Mouse (Mus musculus) limb, embryonic 10.5 days (tissue): ENCODE results near the gene Vwc2. TPM values are rescaled to one million over a fixed set of nuclear protein-coding genes. Genes with fewer than 3 reads are reported as not detected.

Experiments
- DNase-seq: peaks from one replicate; pipeline ENCODE4 v3.0.0-alpha.2; 2017; ENCODE audit warnings: low spot score
- H3K27ac ChIP-seq: fragments of 300-500 bp; sonication (generic); 2 replicates; pipeline ENCODE4 v1.5.1; 2016; ENCODE audit warnings: mild to moderate bottlenecking
- H3K27me3 ChIP-seq: fragments of 300-500 bp; sonication (generic); 2 replicates; pipeline ENCODE4 v1.6.1; 2016; ENCODE audit warnings: low read depth, mild to moderate bottlenecking; ENCODE audit not compliant: poor library complexity, severe bottlenecking
- H3K36me3 ChIP-seq: fragments of 300-500 bp; sonication (generic); 2 replicates; pipeline ENCODE4 v1.6.1; 2016; ENCODE audit warnings: mild to moderate bottlenecking, moderate library complexity
- H3K4me1 ChIP-seq: fragments of 300-500 bp; sonication (generic); 2 replicates; pipeline ENCODE4 v1.6.1; 2016
- H3K4me3 ChIP-seq: fragments of 300-500 bp; sonication (generic); 2 replicates; pipeline ENCODE4 v1.5.1; 2016; ENCODE audit warnings: mild to moderate bottlenecking, moderate library complexity
- H3K9me3 ChIP-seq: fragments of 300-500 bp; sonication (generic); replicated peaks from 2 replicates; pipeline ENCODE4 v1.6.1; 2016; ENCODE audit warnings: mild to moderate bottlenecking
- WGBS: fragments of 180-500 bp; shearing (Covaris S2); methylation state at CpG from one replicate; pipeline ENCODE4 v1.1.7; 2016; 5-methylcytosine and 5-hydroxymethylcytosine counted together
- polyA plus RNA-seq: library from polyadenylated mRNA; unstranded; fragments of >200 nt; fragmentation: Nextera tagmentation; extraction: Ambion mirVana; gene quantifications from 2 replicates; pipeline ENCODE4 v1.2.1, GENCODE M21; 2016

Gene Vwc2
- polyA plus RNA-seq, 1 experiment from 2014 or later: 0.06 TPM

DNA sequence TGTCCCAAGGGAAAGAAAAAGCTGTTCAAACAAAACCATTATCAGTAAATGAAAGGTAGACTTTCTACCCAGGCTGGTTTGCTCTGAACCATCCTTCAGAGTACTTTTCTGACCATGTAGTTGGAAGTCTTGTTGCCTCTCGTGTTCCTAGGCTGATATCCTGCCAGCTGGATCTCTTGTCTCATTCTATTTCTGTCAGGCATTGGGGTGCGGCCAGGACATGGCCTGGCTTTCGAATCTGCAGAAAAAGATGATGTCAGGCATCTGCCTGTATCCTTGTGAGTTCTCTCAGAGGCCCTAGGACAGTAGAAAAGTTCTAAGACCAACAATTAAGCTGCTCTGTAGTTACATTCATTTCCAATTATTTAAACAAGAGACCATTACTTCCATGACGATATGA is 8.8 kb downstream of the Vwc2 start:
- Histone ChIP-seq H3K9me3 (no peaks in the 10 kb centered on the region), H3K4me3 (no peak overlapping the region), H3K27me3 (peaks cover 9% of the 10 kb centered on the region), H3K36me3 (no peaks in the 10 kb centered on the region), H3K27ac (no peak overlapping the region), H3K4me1 (no peaks in the 10 kb centered on the region)
- no peak for DNase-seq
- WGBS: 86% methylated on average over 4 of the region's 4 CpGs

DNA sequence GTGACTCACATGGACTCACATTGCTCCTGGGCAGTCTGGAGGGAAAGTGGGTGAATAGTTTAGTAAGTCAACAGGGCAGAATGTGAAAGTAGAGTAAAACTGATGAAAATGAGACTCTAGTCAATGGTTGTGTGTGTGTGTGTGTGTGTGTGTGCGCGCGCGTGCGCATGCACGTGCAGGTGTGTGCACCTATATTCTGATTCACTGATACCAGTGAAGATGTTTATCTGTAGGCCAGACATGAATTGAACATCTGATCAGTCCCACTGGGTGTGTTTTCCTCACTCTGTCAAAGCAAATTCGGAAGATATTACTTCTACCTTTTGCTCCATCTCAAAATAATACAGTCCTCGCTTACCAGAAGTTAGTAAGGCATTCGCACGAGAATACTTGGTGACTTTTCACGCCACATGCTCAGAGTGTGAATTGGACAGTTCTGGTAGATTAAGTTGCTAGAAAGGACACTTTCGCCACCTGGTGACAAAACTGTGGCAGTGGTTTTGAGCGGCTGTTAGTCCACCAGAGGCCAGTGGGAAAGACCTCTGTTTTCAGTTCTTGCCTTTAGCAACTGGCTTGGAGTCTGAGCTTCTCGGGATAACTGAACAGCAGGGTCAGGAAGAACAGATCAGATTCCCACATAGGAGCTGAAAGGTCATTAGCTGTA is 17.5 kb downstream of the Vwc2 start:
- 65% methylated on average over 14 of the region's 14 CpGs for WGBS
- Histone ChIP-seq H3K36me3 (no peaks in the 10 kb centered on the region), H3K27me3 (no peaks in the 10 kb centered on the region), H3K4me1 (no peaks in the 10 kb centered on the region), H3K27ac (no peak overlapping the region), H3K4me3 (no peak overlapping the region), H3K9me3 (no peaks in the 10 kb centered on the region)
- DNase-seq: peak; percentile 47

DNA sequence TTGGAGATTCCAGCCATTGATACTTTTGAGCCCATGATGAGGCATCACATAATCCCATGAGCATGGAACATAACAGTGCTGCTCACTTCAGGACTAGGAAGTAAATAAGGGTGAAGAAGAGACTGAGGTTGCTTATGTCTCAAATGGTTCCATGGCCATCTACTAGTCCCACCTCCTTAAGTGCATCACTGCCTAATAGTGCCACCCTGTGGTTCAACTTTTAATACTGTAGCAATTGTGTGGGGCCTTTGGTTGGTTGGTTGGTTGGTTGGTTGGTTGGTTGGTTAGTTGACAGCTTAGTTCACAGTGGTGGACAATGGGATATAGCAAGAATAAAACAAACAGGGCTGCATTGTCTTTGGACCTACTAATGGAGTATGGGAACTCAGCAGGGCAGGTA is 26.6 kb downstream of the Vwc2 start:
- Histone ChIP-seq H3K27ac (no peak overlapping the region), H3K36me3 (no peaks in the 10 kb centered on the region), H3K4me3 (no peak overlapping the region), H3K9me3 (no peaks in the 10 kb centered on the region), H3K4me1 (no peaks in the 10 kb centered on the region), H3K27me3 (no peaks in the 10 kb centered on the region)
- DNase-seq: no peak

DNA sequence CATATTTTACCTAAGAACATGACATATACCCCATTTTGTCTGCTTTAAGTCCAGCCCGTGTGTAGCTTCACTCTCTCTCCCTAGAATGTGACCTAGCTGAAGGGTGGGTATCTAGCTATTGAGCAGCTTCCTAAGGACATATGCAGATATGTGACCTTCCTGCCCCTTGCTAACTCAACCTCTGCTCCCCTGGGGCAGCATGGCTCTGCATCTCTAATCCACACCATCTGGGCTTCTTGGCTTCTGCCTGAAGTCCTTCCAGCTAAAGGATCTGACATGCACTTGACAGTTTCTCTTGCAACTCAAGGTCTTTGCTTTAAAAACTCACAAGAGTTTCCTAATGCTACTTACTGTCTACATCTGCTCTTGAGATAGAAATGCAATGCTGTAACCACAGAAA is 38.7 kb downstream of the Vwc2 start:
- H3K27me3 ChIP-seq: no peaks in the 10 kb centered on the region
- 52% methylated on average over 1 of the region's 1 CpGs for WGBS
- H3K4me3 ChIP-seq: no peak overlapping the region
- DNase-seq: no peak
- H3K4me1 ChIP-seq: no peaks in the 10 kb centered on the region
- H3K27ac ChIP-seq: no peak overlapping the region
- H3K36me3 ChIP-seq: no peaks in the 10 kb centered on the region
- H3K9me3 ChIP-seq: no peaks in the 10 kb centered on the region

DNA sequence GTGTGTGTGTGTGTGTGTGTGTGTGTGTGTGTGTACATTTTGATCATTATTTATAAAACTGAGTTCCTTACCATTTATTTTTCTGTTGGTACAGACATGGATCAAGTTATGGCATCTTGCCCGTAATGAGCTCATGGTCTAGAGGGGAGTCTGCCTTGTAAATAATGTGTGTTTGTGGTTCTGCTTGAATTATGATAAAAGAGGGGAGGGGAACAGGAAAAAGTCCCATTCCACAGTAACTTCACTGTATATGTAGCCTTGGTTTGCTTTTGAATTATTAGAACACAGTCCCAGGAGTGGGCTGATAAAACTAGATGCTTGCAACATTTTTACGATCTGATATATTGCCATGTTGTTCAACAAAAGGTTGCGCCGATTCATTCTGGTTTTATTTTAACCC is 57.4 kb downstream of the Vwc2 start:
- Histone ChIP-seq H3K36me3 (no peaks in the 10 kb centered on the region), H3K27me3 (no peaks in the 10 kb centered on the region), H3K4me3 (no peak overlapping the region), H3K9me3 (no peaks in the 10 kb centered on the region), H3K4me1 (no peaks in the 10 kb centered on the region), H3K27ac (no peak overlapping the region)
- WGBS: 93% methylated on average over 4 of the region's 4 CpGs
- no peak for DNase-seq

DNA sequence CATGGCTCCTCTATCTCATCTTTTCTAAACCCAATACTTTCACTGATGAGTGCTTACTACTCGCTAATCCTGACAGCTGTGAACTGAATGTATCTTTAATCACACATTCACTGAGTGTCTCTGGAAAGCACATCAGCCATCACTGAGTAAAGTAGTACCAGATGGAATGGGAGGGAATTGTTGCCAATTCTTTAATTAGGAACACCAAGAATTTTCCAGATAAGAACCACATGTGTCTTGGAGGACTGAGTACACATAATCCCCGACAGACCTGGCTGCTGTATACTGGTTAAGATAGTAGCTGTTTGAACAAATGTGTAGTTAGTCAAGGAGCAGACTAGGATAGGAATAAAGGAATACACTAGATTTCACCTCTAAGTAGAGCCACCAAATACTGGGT is 61.2 kb downstream of the Vwc2 start:
- Histone ChIP-seq H3K27ac (no peak overlapping the region), H3K9me3 (no peaks in the 10 kb centered on the region), H3K36me3 (no peaks in the 10 kb centered on the region), H3K4me3 (no peak overlapping the region), H3K4me1 (no peaks in the 10 kb centered on the region), H3K27me3 (no peaks in the 10 kb centered on the region)
- no peak for DNase-seq
- WGBS: 39% methylated on average over 2 of the region's 2 CpGs

DNA sequence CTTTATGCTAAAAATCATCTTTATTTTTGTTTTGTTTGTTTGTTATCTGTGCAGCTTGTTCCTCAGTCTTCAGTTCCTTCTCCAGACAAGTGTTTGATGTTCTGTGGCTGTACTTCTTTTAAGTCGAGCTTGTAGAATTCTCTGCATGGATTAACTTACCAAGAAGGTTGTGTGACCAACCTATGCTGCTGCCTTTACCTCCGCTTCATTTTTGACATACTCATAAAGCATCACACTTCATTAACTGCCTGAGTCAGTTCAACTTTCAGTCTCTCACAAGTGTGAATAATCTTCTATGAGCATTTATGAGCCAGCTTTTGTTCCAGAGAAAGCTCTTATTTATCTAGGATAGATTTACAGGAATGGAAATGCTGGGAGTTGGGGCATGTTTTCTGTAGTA is 68.7 kb downstream of the Vwc2 start:
- WGBS: 86% methylated on average over 2 of the region's 2 CpGs
- no peaks in the 10 kb centered on the region for H3K27me3 ChIP-seq
- H3K4me3 ChIP-seq: no peak overlapping the region

DNA sequence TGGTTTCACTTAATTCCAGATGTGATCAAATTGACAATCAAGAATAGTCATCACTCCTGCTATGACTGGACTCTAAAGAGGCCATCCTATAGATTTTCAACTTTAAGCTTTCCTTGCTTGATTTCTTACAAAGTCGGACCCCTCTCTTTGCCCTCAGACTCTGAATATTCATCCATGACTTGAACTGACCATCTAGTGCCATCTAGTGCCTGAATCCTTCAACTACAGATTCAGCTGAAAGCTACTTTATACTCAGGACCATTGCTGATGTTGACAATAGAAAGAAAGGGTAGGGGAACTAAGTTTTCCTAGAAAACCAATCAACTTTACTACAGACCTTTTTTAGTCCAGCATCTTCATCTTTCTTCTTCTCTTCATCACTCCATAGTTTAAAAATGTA is 109.1 kb downstream of the Vwc2 start:
- Histone ChIP-seq H3K27ac (no peak overlapping the region), H3K9me3 (no peaks in the 10 kb centered on the region), H3K36me3 (no peaks in the 10 kb centered on the region), H3K4me3 (no peak overlapping the region), H3K4me1 (no peaks in the 10 kb centered on the region), H3K27me3 (no peaks in the 10 kb centered on the region)
- WGBS: 45% methylated on average over 1 of the region's 1 CpGs
- DNase-seq: no peak

More for the DNA sequence above, 68.7 kb downstream of the Vwc2 start:
- H3K27ac ChIP-seq: no peak overlapping the region
- H3K9me3 ChIP-seq: no peaks in the 10 kb centered on the region
- H3K4me1 ChIP-seq: no peaks in the 10 kb centered on the region
- DNase-seq: no peak
- H3K36me3 ChIP-seq: no peaks in the 10 kb centered on the region

DNA sequence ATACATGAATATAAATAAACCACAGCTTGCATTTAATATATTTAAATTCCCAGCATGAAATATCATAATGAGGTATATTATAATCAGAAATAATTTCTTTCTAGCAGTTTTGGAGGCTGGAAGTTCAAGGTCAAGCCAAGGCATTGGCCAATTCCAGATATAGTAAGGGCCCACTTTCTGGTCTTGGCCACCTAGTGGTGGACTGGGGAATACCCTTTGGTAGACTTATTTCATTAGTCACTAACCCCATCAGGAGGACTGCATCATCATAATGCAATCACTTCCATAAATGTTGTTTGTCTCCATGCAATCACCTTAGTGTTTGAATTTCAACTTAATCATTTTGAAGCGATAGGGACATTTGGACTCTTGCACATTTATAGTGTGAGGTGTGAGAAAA is 125.3 kb downstream of the Vwc2 start:
- H3K36me3 ChIP-seq: no peaks in the 10 kb centered on the region
- no peaks in the 10 kb centered on the region for H3K4me1 ChIP-seq
- H3K27ac ChIP-seq: no peak overlapping the region
- 65% methylated on average over 1 of the region's 1 CpGs for WGBS
- H3K9me3 ChIP-seq: no peaks in the 10 kb centered on the region
- H3K27me3 ChIP-seq: no peaks in the 10 kb centered on the region
- H3K4me3 ChIP-seq: no peak overlapping the region
- no peak for DNase-seq

DNA sequence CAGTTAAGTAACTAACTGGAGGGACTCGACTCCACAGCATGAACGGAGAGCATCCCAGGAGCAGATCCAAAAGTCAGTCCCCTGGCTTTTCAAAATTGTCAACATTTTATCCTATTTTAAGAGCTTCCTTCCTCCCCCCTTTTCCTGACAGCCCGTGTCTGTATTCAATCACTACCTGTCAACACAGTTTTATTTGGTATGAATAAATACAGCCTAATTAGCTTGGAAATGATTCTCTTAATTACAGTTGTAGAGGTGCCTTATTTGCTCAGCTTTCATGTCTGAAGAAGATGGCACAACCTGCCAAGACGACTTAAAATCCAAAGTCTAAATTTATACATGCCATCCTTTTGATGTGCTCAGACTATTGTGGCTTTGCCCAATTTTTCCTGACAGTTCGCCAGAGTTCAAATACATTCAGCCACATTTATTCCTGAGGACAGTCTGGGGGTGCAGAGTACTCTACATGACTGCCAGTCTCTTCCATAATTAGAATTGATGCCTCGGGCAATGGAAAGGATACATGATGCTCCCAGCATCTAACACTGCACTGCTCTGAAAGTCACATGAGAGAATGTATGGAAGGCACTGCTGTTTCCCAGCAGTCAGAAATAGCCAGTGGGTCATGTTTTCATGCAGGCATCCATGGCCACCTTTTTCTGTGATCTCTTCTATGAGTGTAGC is 128.8 kb downstream of the Vwc2 start:
- Histone ChIP-seq H3K9me3 (no peaks in the 10 kb centered on the region), H3K27me3 (no peaks in the 10 kb centered on the region), H3K27ac (no peak overlapping the region), H3K4me3 (no peak overlapping the region), H3K4me1 (0 out of 2 replicates have a peak, but pooled peaks cover 3% of the 10 kb centered on the region), H3K36me3 (no peaks in the 10 kb centered on the region)
- WGBS: 68% methylated on average over 6 of the region's 6 CpGs
- DNase-seq: no peak

DNA sequence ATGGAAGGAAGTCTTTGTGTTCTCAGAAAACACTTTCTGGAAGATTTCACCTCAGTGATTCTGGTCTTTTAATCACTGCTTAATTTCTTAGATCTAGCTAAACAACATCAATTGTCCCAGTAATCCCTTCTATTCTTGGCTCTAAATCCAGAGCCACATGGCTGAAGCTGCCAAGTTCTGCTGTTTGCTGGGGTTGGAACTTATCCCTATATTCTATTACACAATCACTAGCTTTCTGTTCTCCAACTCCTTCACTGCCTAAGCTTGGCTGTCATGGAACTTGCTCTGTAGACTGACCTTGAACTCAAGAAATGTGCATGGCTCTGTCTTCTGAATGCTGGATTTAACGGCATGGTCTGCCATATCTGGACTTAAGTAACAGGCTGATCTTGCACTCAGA is 143.3 kb downstream of the Vwc2 start:
- H3K4me1 ChIP-seq: no peaks in the 10 kb centered on the region
- WGBS: 94% methylated on average over 1 of the region's 1 CpGs
- H3K27ac ChIP-seq: no peak overlapping the region
- DNase-seq: no peak
- H3K36me3 ChIP-seq: no peaks in the 10 kb centered on the region
- H3K9me3 ChIP-seq: no peaks in the 10 kb centered on the region
- H3K27me3 ChIP-seq: no peaks in the 10 kb centered on the region
- no peak overlapping the region for H3K4me3 ChIP-seq

DNA sequence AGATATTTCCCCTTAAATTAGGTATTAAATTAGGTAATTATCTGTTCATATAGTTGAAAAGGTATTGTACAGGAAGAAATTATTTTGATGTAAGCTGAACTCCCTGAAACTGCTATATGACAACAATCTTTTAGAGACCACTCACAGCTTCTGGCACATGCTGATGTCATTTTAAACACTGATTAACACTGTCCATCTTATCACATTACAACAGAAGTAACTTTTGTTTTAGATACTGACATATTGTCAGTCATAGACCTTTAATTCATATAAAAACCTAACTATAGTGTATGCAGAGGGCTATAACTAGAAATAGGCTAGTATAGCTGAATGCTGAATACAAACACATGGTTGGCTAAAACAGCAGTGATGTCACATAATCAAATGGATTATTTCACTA is 166.1 kb downstream of the Vwc2 start:
- Histone ChIP-seq H3K36me3 (no peaks in the 10 kb centered on the region), H3K27ac (no peak overlapping the region), H3K4me1 (no peaks in the 10 kb centered on the region), H3K9me3 (no peaks in the 10 kb centered on the region), H3K27me3 (no peaks in the 10 kb centered on the region), H3K4me3 (no peak overlapping the region)
- no peak for DNase-seq

DNA sequence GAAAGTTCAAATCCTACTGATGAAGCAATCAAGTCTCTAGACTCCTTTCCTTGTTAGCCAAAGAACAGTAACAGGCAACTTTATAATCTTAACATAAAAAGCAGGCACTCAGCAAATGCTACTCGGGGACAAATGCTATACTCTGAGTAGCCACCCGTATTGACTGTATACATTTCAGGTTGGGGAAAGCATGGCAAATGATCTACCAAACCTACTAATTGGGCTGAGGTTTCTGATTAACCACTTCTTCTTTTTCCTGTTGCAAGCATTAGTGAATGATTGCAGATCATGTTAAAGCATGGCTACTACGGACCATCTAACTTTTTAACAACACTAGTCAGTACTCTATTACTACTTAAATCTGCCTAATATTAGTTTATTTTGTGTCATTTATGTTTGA is 169.5 kb downstream of the Vwc2 start:
- no peaks in the 10 kb centered on the region for H3K27me3 ChIP-seq
- WGBS: 85% methylated on average over 3 of the region's 3 CpGs
- H3K36me3 ChIP-seq: no peaks in the 10 kb centered on the region
- no peak overlapping the region for H3K4me3 ChIP-seq
- no peaks in the 10 kb centered on the region for H3K4me1 ChIP-seq
- no peak for DNase-seq
- no peaks in the 10 kb centered on the region for H3K9me3 ChIP-seq
- H3K27ac ChIP-seq: no peak overlapping the region
